Mouse (Mus musculus) kidney, adult 10 weeks (tissue): Measurements from ENCODE around the gene Gnat3. TPM values are rescaled to one million over a fixed set of nuclear protein-coding genes. Genes with fewer than 3 reads are reported as not detected.

Experiments
- polyA plus RNA-seq: library from polyadenylated mRNA; stranded (reverse); fragments of 350-450 nt; fragmentation: Illumina TruSeq; extraction: RNeasy Lipid Tissue Mini Kit (QIAGEN cat#74804); gene quantifications from one replicate; pipeline ENCODE4 v1.2.3, GENCODE M21; 2014; ENCODE audit warnings: low read depth, low replicate concordance

Gnat3 gene
- not detected for polyA plus RNA-seq

GRCm38 (mm10) chr5:17962249-17962648, at the start of gene Gnat3:
Gene Gnat3 (plus strand): TSS chr5:17962549.

Other genes starting within 250 kb of the Gnat3 start
- gene Cd36, start 73.7 kb upstream of the Gnat3 start, polyA plus RNA-seq: 517 TPM